Mouse (Mus musculus): ENCODE data around the gene Syt1.

Gene Syt1

GRCm38 (mm10) chr10:108525506-108525905, 485.3 kb downstream of the Syt1 start:
- DNase-seq (ENCODE audit: extremely low spot score, low spot score) = no peak

- DNase-seq (ENCODE audit: extremely low spot score, low spot score) = no peak
Observed at GRCm38 (mm10) chr10:108524306-108525029, 486.3 kb downstream of the Syt1 start.

DNA sequence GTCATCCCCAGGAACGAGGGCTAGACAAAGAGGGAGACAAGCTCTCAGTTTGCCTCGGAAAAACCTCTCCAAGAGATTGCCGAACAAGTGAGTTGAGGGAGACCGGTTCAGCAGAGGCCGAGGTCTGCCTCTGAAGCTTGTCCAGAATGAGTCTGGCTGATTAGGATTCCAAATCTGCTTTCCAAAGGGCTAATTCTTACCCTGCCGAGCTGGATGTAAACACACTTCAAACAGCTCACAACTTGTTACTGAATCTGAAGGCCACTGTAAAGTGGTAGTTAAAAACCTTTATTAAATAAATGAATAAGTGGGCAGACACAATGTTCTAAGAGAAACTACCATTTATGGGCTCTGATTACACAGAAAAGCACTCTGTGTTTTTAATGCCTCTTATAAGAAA, 491.6 kb downstream of the Syt1 start:
- no peak for DNase-seq (ENCODE audit: extremely low spot score, low spot score)

- DNase-seq (ENCODE audit: extremely low spot score, low spot score) = no peak
Observed at GRCm38 (mm10) chr10:108517076-108517475, 493.7 kb downstream of the Syt1 start.

GRCm38 (mm10) chr10:108514671-108515070, 496.1 kb downstream of the Syt1 start:
- no peak for DNase-seq (ENCODE audit: extremely low spot score, low spot score)

- no peak for DNase-seq (ENCODE audit: extremely low spot score, low spot score)
Observed at GRCm38 (mm10) chr10:108509579-108509978, 501.2 kb downstream of the Syt1 start.

GRCm38 (mm10) chr10:108506917-108507316, 503.9 kb downstream of the Syt1 start:
- no peak for DNase-seq (ENCODE audit: extremely low spot score, low spot score)

DNA sequence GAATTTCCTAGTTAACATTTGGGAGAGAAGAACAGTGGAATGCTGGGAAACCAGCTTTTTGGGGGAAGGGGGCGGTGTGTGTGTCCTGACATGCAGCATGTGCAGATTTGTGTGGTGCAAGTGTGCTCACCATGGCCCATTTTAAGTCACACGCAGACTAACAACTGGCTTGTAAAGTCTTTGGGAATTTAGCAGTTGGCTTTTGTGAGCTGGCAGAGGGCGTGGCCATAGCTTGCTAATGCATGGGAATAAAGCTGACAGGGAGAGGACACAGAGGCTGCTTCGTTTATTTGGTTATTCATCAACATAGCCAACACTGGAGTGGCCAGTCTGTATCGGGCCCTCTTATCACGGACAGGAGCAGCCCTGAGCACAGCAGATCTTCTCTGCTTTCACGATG, 505.9 kb downstream of the Syt1 start:
- no peak for DNase-seq (ENCODE audit: extremely low spot score, low spot score)

GRCm38 (mm10) chr10:108504128-108504870, 506.5 kb downstream of the Syt1 start:
- DNase-seq (ENCODE audit: extremely low spot score, low spot score) = no peak

DNA sequence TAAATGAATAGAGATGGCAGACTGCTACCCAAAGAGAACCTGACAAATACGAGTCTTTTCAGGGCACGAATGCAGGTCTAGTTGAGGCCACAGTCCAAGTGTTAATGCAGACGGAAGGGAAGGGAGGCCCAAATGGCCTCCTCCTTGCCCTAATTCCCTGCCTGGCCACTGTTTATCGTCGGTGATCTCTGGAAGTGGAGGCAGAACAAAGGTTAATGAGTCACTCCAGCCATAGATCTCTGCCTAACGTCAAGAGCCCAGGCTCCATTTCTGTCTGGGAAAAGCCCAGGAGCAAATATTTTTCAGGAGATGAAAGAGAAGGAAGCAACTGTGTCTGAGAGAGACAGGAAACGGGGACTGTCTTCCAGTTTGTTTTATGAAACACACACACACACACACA, 520.6 kb downstream of the Syt1 start:
- DNase-seq (ENCODE audit: extremely low spot score, low spot score) = no peak

DNA sequence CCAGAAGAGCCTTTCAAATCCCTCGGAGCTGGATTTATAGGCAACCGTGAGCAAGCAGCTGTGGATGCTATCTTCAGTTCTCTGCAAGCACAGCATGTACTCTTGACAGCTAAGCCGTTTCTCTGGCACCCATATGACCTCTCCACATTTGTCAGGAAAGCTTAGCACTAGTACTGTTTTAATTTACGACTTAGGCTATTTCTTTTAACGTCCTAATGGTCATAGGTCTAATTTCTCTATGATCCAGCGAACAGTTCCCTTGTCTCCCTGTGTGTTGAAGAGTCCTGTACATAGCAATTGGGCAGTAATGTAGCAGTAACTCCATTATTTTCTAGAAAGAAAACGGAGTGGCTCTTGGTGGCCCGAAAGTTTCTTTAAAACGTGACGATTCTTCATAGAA, 526.8 kb downstream of the Syt1 start:
- no peak for DNase-seq (ENCODE audit: extremely low spot score, low spot score)

DNA sequence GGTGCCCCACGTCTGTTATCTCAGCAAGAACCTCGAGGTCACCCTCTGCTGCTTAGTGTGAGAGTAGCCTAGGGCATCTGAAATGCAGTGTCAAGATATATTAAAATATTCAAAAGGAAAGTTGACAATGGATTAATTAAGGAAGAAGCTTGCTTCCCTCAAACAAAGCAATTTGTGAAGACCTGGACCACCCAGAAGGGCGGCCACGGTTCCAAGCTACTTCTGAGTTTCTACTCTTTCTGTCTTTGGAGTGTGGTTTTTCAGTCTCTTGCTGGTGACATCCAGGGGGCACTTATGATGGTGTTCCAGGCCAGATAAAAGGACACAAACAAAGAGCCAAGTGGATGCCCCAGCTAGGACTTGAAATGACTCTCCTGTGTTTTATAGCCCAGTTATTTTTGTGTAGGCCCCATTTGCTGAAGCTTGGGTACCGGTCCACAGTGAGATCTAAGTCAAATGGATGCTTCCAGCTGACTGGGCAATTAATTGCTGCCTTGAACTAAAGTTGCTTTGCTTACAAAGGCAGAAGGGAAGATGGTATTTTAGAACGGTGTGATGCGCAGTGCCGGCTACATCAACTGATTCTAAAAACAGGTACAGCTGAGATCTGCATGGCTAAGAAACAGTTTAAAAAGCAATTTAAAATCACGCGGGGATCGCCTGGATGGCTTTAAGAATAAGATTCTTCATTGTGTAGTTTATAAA, 530.5 kb downstream of the Syt1 start:
- no peak for DNase-seq (ENCODE audit: extremely low spot score, low spot score)

DNA sequence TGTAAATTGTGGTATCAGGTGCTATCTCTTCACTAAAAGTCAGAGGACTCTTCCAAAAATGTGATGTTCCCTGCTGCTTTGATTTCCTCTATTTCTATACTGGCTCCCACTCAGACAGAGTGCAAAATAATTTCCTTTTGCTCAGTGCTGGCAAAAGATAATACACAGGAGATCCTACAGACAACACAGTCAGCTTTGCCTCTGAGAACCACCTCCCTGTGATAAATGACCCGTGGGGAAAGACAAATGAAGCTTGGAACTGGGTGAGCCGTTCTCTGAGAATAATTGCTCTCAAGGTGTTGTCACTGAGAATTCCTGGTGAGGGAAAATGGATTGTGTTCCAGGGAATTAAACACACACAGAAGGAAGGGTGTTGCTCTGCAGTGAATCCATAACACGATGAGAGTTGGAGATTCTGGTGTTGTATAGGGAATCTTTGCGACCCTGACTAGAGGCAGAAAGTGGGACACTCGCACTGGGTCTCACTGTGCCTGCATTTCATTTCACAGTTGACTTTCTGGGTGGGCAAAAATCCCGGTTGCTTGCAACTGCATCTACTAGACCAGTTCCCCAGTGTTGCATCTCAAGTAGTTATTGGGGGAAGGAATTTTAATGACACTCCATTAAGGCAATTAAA, 540.3 kb downstream of the Syt1 start:
- DNase-seq (ENCODE audit: extremely low spot score, low spot score) = no peak

- DNase-seq (ENCODE audit: extremely low spot score, low spot score) = no peak
Observed at GRCm38 (mm10) chr10:108466539-108466938, 544.2 kb downstream of the Syt1 start.

- DNase-seq (ENCODE audit: extremely low spot score, low spot score) = no peak
Observed at GRCm38 (mm10) chr10:108461862-108462261, 548.9 kb downstream of the Syt1 start.

DNA sequence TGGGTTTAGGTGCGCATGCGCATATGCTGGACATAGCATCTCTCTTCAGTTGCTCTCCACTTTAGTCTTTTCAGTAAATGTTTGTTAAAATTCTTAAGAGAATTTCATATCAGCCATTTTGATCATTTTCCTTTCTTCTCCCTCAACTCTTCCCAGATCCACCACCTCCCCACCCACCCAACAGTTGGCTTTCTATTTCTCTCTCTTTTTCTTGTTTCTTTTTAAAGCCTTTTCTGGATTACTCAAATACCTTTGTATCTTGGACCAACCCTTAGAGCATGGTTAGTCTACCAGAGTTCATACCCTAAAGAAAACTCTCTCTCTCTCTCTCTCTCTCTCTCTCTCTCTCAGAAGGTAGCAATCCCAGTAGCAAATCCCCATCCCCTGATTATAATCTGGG, 553.7 kb downstream of the Syt1 start:
- DNase-seq (ENCODE audit: extremely low spot score, low spot score) = no peak

DNA sequence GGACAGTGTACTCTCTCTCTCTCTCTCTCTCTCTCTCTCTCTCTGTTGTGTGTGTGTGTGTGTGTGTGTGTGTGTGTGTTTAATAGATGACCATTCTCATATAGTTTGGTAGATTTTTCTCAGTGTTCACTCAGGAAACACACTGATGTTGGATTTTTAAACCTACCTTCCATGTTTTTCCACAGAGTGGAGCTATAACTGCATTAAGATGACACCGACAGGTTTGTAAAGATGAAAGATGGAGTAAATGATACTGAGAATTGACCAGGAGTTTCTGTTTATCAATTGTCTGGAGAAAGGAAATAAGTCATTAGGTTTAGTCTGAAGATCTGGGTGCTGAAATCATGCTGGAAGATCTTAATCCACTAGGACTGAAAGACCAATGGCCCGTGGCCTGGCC, 554.9 kb downstream of the Syt1 start:
- no peak for DNase-seq (ENCODE audit: extremely low spot score, low spot score)

DNA sequence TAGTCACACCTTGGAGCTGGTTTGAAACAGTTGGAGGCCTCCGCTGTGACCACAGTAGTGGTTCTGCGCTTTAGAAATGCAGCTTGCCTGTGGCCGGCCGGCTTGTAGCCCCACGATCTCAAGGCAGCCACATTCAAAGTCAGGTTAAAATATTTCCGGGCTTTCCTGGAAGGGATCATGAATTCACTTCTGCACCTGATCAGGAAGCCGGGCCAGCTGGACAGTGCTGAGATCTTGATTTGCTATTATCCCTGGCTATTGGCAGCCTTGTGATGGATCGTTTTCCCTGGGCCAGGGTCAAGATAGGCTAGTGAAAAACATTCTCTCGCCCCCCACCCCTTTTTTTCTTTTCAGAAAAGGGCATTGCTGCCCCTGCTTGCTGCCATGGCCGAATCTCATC, 555.6 kb downstream of the Syt1 start:
- no peak for DNase-seq (ENCODE audit: extremely low spot score, low spot score)

DNA sequence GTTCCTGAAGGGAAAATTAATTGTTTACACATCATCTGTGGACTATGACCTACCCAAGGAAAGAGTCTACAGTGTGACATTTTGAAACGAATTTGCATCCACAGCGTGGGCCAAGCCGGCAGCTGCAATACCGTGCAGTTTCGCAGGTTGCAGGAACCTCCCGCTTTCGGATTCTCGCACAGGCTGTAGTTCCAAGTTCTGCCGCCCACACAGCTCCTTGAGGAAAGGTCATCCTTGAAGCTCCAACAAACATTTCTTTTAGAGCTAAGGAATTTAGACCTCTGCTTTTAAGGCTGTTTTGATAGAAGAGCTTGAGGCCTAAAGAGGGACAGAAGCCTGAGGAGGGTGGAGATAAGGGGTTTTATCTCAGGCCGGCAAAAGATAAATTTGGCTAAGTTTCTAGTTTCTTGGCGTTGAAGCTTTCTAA, 556.1 kb downstream of the Syt1 start:
- no peak for DNase-seq (ENCODE audit: extremely low spot score, low spot score)

- no peak for DNase-seq (ENCODE audit: extremely low spot score, low spot score)
Observed at GRCm38 (mm10) chr10:108453561-108453960, 557.2 kb downstream of the Syt1 start.

DNA sequence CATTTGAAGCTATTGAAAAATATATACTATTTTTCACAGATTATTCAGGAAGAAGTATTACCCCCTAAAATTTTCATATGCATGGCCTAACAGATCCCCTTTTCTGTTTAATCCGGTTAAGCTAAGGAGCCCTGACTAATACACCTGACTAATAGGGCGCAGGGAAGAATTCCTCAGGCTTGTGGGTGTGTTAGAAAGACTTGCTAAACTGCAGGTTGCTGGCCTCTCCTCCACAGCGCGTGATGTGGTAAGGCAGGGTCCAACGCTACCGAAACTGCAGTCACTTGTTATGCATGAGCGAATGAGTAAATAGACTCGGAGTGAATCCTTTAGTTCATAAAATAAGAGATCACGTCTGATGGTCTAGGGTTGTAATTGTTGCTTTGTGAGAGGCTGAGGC, 558.4 kb downstream of the Syt1 start:
- DNase-seq (ENCODE audit: extremely low spot score, low spot score) = no peak

GRCm38 (mm10) chr10:108451516-108451915, 559.3 kb downstream of the Syt1 start:
- no peak for DNase-seq (ENCODE audit: extremely low spot score, low spot score)
